Mouse (Mus musculus) left cerebral cortex, adult 11 months (tissue): ENCODE measurements around the gene Sh2d3c.

Source experiments
- DNase-seq: peaks from one replicate; pipeline ENCODE4 v3.0.0; 2022; ENCODE audit warnings: low spot score

Sh2d3c gene

GRCm38 (mm10) chr2:32756674-32757055, 35.8 kb downstream of the Sh2d3c start:
- DNase-seq, result no peak

- peak; percentile 96 for DNase-seq
Observed at GRCm38 (mm10) chr2:32757056-32757845, 36.4 kb downstream of the Sh2d3c start, which contains the start of gene Tor2a. Tor2a (plus strand) TSS chr2:32757234.

DNA sequence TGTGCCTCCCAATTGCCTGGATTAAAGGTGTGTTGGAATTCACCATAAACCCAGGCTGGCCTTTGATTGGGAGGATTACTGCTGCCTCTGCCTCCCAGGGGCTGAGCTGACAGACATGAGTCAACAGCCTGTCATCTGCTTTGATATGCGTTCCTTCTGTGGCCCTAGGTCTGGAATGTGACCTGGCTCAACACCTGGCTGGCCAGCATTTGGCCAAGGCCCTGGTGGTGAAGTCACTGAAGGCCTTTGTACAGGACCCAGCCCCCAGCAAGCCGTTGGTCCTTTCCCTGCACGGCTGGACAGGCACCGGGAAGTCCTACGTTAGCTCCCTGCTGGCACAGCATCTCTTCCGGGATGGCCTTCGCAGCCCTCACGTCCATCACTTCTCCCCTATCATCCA, 37.6 kb downstream of the Sh2d3c start:
- no peak for DNase-seq

GRCm38 (mm10) chr2:32759001-32759400, 38.1 kb downstream of the Sh2d3c start:
- no peak for DNase-seq

- no peak for DNase-seq
Observed at GRCm38 (mm10) chr2:32761361-32761760, 40.5 kb downstream of the Sh2d3c start.

DNA sequence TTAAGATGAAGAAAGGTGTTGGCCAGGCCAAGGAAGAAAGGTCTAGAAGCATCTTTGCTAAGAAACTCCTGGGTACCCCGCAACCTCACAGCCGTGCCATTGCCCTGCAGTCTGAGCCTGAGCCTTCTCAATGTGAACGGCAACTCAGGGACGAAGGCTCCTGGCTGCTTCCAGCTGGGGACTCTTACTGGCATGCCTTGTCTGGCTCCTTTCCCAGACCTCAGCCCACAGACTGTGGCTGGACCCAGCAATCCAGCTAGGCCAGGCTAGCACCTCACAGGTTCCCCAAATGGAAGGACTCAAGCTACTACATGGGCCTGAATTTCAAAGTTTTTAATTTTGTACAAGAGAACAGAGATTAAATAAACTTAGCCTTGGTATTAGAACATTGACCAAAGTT, 41.0 kb downstream of the Sh2d3c start:
- no peak for DNase-seq

DNA sequence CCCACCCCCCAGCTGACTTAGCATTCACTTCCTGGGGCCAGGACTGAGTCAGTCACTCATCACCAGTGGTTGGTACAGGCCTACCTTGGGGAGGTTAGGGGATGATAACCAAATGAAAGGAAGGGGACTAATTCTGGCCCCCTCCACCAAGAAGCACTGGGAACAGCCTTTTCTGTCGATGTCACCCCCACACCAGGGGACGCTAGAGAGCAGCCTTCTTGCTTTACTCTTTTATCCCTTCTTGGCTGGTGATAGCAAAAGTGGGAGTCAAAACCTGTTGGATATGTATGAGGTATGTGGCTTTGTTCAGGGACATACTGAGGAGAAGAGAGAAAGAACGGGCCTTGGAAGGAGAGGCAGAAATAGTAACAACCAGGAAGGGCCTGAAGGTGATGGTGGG, 42.5 kb downstream of the Sh2d3c start:
- no peak for DNase-seq

DNA sequence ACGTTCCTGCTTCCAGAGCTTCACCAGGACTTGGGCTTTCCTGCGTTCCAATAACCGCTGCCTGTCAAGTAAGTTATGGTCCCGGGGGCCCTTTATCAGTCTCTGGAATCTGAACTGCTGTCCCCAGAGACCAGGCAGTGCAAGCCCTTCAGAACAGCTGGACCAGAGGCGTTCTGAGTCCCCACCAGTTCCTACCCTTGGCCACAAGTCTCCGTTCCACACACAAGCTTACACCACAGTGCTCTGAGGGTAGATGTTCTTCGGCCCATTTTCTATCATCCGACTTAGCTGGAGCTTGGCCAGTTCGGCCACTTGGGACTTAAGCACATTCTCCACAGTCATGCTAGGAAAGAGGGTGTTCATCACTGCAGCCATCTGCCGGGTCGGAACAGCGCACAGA, 46.4 kb downstream of the Sh2d3c start:
- DNase-seq, result no peak

GRCm38 (mm10) chr2:32768661-32769285, 47.9 kb downstream of the Sh2d3c start:
- DNase-seq, result no peak

DNA sequence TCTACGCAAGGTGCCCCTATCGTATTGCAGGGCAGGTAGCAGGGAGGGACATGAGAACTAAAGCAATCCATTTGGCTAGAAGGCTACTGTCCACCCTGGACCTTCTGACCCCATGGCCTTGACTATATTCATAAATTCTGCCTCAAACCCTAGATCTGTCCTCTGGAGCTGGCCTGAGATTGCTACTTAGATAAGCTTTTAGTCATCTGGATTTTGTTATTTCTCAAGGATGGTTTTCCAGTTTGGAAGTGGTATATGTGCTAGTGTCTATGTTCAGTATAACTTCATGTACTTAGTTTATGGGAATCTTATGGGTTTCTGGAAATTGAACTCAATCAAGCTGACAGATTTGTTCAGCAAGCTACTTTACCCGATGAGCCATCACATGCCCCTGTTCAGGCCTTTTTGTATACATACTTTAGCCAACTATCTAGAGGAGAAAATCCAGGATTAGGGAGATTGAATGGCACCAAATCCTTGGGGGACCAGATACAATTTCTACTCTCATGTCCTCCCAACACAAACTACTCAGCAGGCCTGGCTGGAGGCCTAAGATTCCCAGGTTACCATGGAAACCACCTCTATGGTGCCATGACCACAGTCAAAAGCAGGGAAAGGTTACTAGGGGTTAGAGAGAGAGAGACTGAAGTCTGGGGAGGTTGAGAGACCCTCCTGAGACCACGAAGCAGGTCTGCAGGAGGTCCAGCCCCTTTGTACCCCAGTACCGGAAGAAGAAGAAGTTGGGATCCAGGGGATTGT, 48.7 kb downstream of the Sh2d3c start:
- no peak for DNase-seq

GRCm38 (mm10) chr2:32771886-32772285, 51.0 kb downstream of the Sh2d3c start:
- DNase-seq, result no peak

DNA sequence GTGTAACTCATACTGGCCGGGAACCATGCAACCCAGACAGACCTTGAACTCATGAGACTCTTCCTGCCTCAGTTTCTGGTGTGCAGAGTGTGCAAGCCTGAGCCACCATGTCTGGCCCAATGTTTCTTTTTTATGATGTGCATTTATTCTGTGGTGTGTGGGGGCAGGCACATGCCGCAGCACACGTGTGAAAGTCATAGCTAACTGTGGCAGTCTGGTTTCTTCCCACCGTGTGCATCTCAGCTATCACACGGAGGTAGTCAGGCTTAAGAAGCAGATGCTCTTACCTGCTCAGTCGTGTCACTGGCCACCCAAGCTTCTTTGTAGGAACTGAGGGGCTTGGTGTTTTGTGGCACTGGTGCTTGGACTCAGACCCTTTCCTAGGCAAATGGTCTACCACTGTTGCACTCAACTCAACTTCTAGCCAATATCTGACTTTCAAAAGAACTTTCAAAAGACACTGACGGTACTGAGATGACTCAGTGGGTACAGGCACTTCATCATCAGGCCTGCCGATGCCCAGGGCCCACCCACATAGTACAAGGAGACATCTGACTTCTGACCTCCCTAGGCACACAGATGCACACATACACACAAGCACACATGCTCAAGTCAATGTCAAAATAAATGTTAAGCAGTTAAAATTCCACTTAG, 51.9 kb downstream of the Sh2d3c start:
- DNase-seq, result no peak

GRCm38 (mm10) chr2:32775359-32776074, 54.7 kb downstream of the Sh2d3c start, which contains the start of the genes Ttc16 and Ptrh1:
Ttc16 (minus strand) TSS chr2:32775633.
Ptrh1 (plus strand) TSS chr2:32775786.
- DNase-seq, result peak; percentile 95

DNA sequence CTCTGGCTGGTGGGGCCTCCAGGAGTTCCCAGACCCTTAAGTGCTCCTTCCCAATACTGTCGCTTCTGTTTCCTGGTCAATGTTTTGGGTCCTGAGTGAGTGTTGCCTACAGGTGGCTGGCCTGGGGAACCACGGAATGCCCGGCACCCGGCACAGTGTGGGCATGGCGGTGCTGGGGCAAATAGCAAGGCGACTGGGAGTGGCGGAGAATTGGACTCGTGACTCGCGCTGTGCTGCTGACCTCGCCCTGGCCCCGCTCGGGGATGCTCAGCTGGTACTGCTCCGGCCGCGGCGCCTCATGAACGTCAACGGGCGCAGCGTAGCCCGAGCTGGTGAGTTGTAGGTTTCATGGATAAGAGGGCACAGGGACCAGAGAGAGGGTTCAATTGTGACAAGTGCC, 55.3 kb downstream of the Sh2d3c start:
- DNase-seq, result no peak

DNA sequence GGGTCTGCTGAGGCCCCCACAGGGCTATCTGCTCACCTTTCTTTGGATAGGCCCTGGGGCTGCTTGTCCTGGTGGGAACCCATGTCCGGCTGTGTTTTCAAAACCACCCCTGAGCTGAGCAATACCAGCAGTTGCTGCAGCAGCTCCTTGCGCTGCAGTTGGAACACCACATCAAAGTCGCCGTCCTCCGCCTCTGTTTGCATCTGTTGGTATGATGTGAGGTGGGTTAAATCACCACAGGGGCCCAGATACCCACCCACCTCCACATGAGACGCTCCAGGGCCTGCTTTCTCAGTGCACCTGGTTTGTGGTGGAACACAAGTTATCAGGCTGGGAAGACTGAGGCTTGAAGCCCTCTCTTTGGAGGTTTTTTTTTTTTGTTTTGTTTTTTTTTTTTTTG, 57.2 kb downstream of the Sh2d3c start:
- no peak for DNase-seq

DNA sequence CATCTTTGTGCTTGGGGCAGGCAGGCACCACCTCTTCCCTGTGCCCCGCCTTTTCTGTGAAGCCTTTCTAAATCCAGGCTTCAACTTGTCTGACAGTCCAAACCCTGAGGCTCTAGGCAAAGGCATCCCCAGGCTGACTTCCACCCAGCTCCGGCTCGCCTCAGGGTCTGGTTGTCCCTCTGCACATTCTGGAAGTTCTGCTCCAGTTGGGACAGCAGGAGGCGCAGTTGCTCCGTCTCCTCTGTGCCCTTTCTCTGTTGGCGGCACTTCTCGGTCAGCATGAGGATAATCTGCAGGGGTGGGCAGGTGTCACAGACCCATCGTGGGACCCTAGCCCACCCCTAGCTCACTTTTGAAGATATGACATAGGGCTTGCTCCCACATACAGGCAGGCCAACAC, 58.3 kb downstream of the Sh2d3c start:
- DNase-seq, result no peak

GRCm38 (mm10) chr2:32779714-32780113, 58.9 kb downstream of the Sh2d3c start:
- DNase-seq, result no peak

DNA sequence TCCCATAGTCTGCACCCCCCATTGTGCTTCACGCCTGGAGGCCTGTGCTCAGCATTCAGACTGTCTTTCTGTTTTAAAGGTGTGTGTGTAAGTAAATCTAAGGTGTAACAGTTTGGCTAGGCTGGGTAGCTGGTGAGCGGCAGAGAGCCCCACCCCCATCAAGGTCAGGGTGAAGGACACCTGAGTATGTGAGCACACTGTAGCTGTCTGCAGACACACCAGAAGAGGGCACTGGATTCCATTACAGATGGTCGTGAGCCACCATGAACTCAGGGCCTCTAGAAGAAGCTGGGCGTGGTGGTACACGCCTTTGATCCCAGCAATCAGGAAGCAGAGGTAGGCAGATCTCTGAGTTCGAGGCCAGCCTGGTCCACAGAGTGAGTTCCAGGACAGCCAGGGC, 60.9 kb downstream of the Sh2d3c start:
- no peak for DNase-seq

DNA sequence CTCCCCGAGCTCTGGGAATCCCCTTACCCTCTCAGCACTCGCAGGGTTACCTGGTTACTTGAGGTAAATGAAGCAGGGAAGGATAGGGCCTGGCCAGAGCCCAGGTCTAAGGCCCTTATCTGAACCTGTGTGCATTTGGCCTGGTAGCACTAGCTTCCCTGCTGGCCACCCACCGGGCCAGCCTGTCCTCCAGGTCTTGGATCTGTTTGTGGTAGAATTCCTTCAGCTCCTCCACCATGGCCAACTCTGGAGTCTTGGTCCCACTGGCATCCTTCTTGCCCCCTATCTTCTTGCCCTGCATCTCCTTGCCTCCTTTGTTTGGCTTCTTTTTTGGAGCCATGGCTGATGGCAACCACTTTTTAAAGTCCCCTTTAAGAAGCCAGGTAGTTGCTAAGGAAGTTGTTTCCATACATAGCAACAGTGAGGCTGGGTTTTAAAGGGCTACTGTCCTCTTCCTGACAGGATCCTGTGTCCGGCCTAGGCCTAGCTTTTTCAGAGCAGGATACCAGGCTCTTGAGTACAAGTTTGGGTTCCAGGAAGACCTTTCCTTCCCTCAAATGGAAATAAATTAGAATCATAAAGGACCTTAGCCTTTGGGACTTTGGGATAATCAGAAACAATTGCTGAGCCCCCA, 63.3 kb downstream of the Sh2d3c start, which contains the start of gene Cfap157:
Gene Cfap157, minus strand, starts transcription at position 381 of the 634 bp plus-strand sequence.
- no peak for DNase-seq

DNA sequence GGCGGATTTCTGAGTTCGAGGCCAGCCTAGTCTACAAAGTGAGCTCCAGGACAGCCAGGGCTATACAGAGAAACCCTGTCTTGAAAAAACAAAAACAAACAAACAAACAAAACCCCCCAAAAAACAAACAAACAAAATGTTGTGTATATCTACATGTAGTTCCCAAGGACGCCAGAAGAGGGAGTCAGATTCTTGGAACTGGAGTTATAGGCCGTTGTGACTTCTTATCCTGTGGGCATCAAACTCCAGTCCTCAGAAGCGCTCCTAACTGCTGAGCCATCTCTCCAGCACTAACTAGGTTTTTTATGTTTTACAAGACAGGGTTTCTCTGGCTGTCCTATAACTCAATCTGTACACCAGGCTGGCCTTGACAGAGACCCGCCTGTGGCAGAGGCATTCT, 66.3 kb downstream of the Sh2d3c start:
- DNase-seq, result no peak

- no peak for DNase-seq
Observed at GRCm38 (mm10) chr2:32788581-32788980, 67.7 kb downstream of the Sh2d3c start.
